Mouse (Mus musculus): ENCODE measurements around the gene 1700028K03Rik. TPM values are rescaled to one million over a fixed set of nuclear protein-coding genes. Genes with fewer than 3 reads are reported as not detected.
A peak's percentile ranks its signal among the peaks of the same experiment; 100 is the strongest.

The 1700028K03Rik gene
- 0.08 and 0.12 TPM in 2 replicates for polyA plus RNA-seq (2014; fragmentation: Nextera tagmentation; extraction: Ambion mirVana)

GRCm38 (mm10) chr5:107534581-107534980, at the start of gene 1700028K03Rik:
Gene 1700028K03Rik, plus strand, starts transcription at chr5:107534709.
- H3K4me3 ChIP-seq (ENCODE audit: low read depth, low read length) = no peak within 1 kb of the TSS
- no peaks in the 10 kb centered on the region for H3K36me3 ChIP-seq (ENCODE audit: control insufficient read depth, insufficient read depth, low read length)
- no peak within 1 kb of the TSS for H3K27ac ChIP-seq (ENCODE audit: low read depth)
- no peak within 1 kb of the TSS for H3K9ac ChIP-seq (ENCODE audit: low read length)
- H3K9me3 ChIP-seq (ENCODE audit: control insufficient read depth, low read length) = no peaks in the 10 kb centered on the region
- H3K4me2 ChIP-seq (ENCODE audit: low read length) = no peak within 1 kb of the TSS
- ATAC-seq (replicated peaks; ENCODE audit: low FRiP score, low TSS enrichment, low read depth) (no peak), DNase-seq (ENCODE audit: low spot score) (no peak)
- no peaks in the 10 kb centered on the region for H3K4me1 ChIP-seq (replicated peaks; ENCODE audit: control insufficient read depth, insufficient read depth, low read length)
- 79% methylated on average over 15 of the region's 15 CpGs for WGBS
- H3K27me3 ChIP-seq (replicated peaks; ENCODE audit: control insufficient read depth, insufficient read depth, low read length) = no peaks in the 10 kb centered on the region

GRCm38 (mm10) chr5:107488996-107489395, 45.5 kb upstream of the 1700028K03Rik start:
- H3K27me3 ChIP-seq (replicated peaks; ENCODE audit: control insufficient read depth, insufficient read depth, low read length) = no peaks in the 10 kb centered on the region
- ATAC-seq (replicated peaks; ENCODE audit: low FRiP score, low TSS enrichment, low read depth) (no peak), DNase-seq (ENCODE audit: low spot score) (no peak)
- H3K9me3 ChIP-seq (ENCODE audit: control insufficient read depth, low read length) = no peaks in the 10 kb centered on the region
- H3K27ac ChIP-seq (ENCODE audit: low read depth) = no peak overlapping the region
- 0 out of 2 replicates have a peak, but pooled peaks cover 5% of the 10 kb centered on the region for H3K36me3 ChIP-seq (ENCODE audit: control insufficient read depth, insufficient read depth, low read length)
- no peak overlapping the region for H3K9ac ChIP-seq (ENCODE audit: low read length)
- no peak overlapping the region for H3K4me2 ChIP-seq (ENCODE audit: low read length)
- WGBS = 55% methylated on average over 4 of the region's 4 CpGs
- H3K4me1 ChIP-seq (replicated peaks; ENCODE audit: control insufficient read depth, insufficient read depth, low read length) = 0 out of 2 replicates have a peak, but pooled peaks cover 4% of the 10 kb centered on the region
- no peak overlapping the region for H3K4me3 ChIP-seq (ENCODE audit: low read depth, low read length)

GRCm38 (mm10) chr5:107491036-107491435, 43.5 kb upstream of the 1700028K03Rik start:
- no peak overlapping the region for H3K4me2 ChIP-seq (ENCODE audit: low read length)
- no peaks in the 10 kb centered on the region for H3K9me3 ChIP-seq (ENCODE audit: control insufficient read depth, low read length)
- DNase-seq (ENCODE audit: low spot score) (no peak), ATAC-seq (replicated peaks; ENCODE audit: low FRiP score, low TSS enrichment, low read depth) (no peak)
- no peak overlapping the region for H3K9ac ChIP-seq (ENCODE audit: low read length)
- H3K27me3 ChIP-seq (replicated peaks; ENCODE audit: control insufficient read depth, insufficient read depth, low read length) = no peaks in the 10 kb centered on the region
- H3K27ac ChIP-seq (ENCODE audit: low read depth) = no peak overlapping the region
- H3K4me3 ChIP-seq (ENCODE audit: low read depth, low read length) = no peak overlapping the region
- 0 out of 2 replicates have a peak, but pooled peaks cover 5% of the 10 kb centered on the region for H3K36me3 ChIP-seq (ENCODE audit: control insufficient read depth, insufficient read depth, low read length)
- 70% methylated on average over 9 of the region's 9 CpGs for WGBS
- H3K4me1 ChIP-seq (replicated peaks; ENCODE audit: control insufficient read depth, insufficient read depth, low read length) = 0 out of 2 replicates have a peak, but pooled peaks cover 4% of the 10 kb centered on the region

GRCm38 (mm10) chr5:107492471-107492870, 42.0 kb upstream of the 1700028K03Rik start:
- no peak overlapping the region for H3K9ac ChIP-seq (ENCODE audit: low read length)
- H3K27ac ChIP-seq (ENCODE audit: low read depth) = no peak overlapping the region
- WGBS = 91% methylated on average over 2 of the region's 2 CpGs
- no peaks in the 10 kb centered on the region for H3K27me3 ChIP-seq (replicated peaks; ENCODE audit: control insufficient read depth, insufficient read depth, low read length)
- H3K36me3 ChIP-seq (ENCODE audit: control insufficient read depth, insufficient read depth, low read length) = 0 out of 2 replicates have a peak, but pooled peaks cover 5% of the 10 kb centered on the region
- no peaks in the 10 kb centered on the region for H3K9me3 ChIP-seq (ENCODE audit: control insufficient read depth, low read length)
- DNase-seq (ENCODE audit: low spot score) (no peak), ATAC-seq (replicated peaks; ENCODE audit: low FRiP score, low TSS enrichment, low read depth) (no peak)
- no peak overlapping the region for H3K4me3 ChIP-seq (ENCODE audit: low read depth, low read length)
- H3K4me2 ChIP-seq (ENCODE audit: low read length) = no peak overlapping the region
- 0 out of 2 replicates have a peak, but pooled peaks cover 4% of the 10 kb centered on the region for H3K4me1 ChIP-seq (replicated peaks; ENCODE audit: control insufficient read depth, insufficient read depth, low read length)

- H3K36me3 ChIP-seq (ENCODE audit: control insufficient read depth, insufficient read depth, low read length) = 0 out of 2 replicates have a peak, but pooled peaks cover 5% of the 10 kb centered on the region
- H3K27ac ChIP-seq (ENCODE audit: low read depth) = no peak overlapping the region
- DNase-seq (ENCODE audit: low spot score) = no peak
- H3K4me2 ChIP-seq (ENCODE audit: low read length) = no peak overlapping the region
- no peak for ATAC-seq (replicated peaks; ENCODE audit: low FRiP score, low TSS enrichment, low read depth)
- no peaks in the 10 kb centered on the region for H3K27me3 ChIP-seq (replicated peaks; ENCODE audit: control insufficient read depth, insufficient read depth, low read length)
- no peaks in the 10 kb centered on the region for H3K4me1 ChIP-seq (replicated peaks; ENCODE audit: control insufficient read depth, insufficient read depth, low read length)
- no peak overlapping the region for H3K4me3 ChIP-seq (ENCODE audit: low read depth, low read length)
- WGBS = 98% methylated on average over 5 of the region's 5 CpGs
- no peaks in the 10 kb centered on the region for H3K9me3 ChIP-seq (ENCODE audit: control insufficient read depth, low read length)
- no peak overlapping the region for H3K9ac ChIP-seq (ENCODE audit: low read length)
These were observed 39.8 kb upstream of the 1700028K03Rik start for GRCm38 (mm10) chr5:107494759-107495158.

- DNase-seq (ENCODE audit: low spot score) (no peak), ATAC-seq (replicated peaks; ENCODE audit: low FRiP score, low TSS enrichment, low read depth) (no peak)
- Histone ChIP-seq H3K36me3 (ENCODE audit: control insufficient read depth, insufficient read depth, low read length) (0 out of 2 replicates have a peak, but pooled peaks cover 5% of the 10 kb centered on the region), H3K27ac (ENCODE audit: low read depth) (no peak overlapping the region), H3K4me3 (ENCODE audit: low read depth, low read length) (no peak overlapping the region), H3K4me2 (ENCODE audit: low read length) (no peak overlapping the region), H3K9me3 (ENCODE audit: control insufficient read depth, low read length) (no peaks in the 10 kb centered on the region), H3K27me3 (replicated peaks; ENCODE audit: control insufficient read depth, insufficient read depth, low read length) (no peaks in the 10 kb centered on the region), H3K9ac (ENCODE audit: low read length) (no peak overlapping the region), H3K4me1 (replicated peaks; ENCODE audit: control insufficient read depth, insufficient read depth, low read length) (no peaks in the 10 kb centered on the region)
- WGBS = 92% methylated on average over 2 of the region's 2 CpGs
These were observed 38.5 kb upstream of the 1700028K03Rik start for GRCm38 (mm10) chr5:107496047-107496446.

GRCm38 (mm10) chr5:107497519-107498501, 36.7 kb upstream of the 1700028K03Rik start:
- Histone ChIP-seq H3K4me1 (replicated peaks; ENCODE audit: control insufficient read depth, insufficient read depth, low read length) (no peaks in the 10 kb centered on the region), H3K4me2 (ENCODE audit: low read length) (no peak overlapping the region), H3K27ac (ENCODE audit: low read depth) (no peak overlapping the region), H3K36me3 (ENCODE audit: control insufficient read depth, insufficient read depth, low read length) (no peaks in the 10 kb centered on the region), H3K4me3 (ENCODE audit: low read depth, low read length) (no peak overlapping the region), H3K9me3 (ENCODE audit: control insufficient read depth, low read length) (no peaks in the 10 kb centered on the region), H3K9ac (ENCODE audit: low read length) (no peak overlapping the region), H3K27me3 (replicated peaks; ENCODE audit: control insufficient read depth, insufficient read depth, low read length) (no peaks in the 10 kb centered on the region)
- DNase-seq (ENCODE audit: low spot score) = no peak
- 71% methylated on average over 10 of the region's 10 CpGs for WGBS
- ATAC-seq (replicated peaks; ENCODE audit: low FRiP score, low TSS enrichment, low read depth) = peak; percentile 62; the same call in 1 of the 2 replicates

- Histone ChIP-seq H3K27me3 (replicated peaks; ENCODE audit: control insufficient read depth, insufficient read depth, low read length) (no peaks in the 10 kb centered on the region), H3K4me1 (replicated peaks; ENCODE audit: control insufficient read depth, insufficient read depth, low read length) (no peaks in the 10 kb centered on the region), H3K36me3 (ENCODE audit: control insufficient read depth, insufficient read depth, low read length) (no peaks in the 10 kb centered on the region), H3K27ac (ENCODE audit: low read depth) (no peak overlapping the region), H3K9ac (ENCODE audit: low read length) (no peak overlapping the region), H3K9me3 (ENCODE audit: control insufficient read depth, low read length) (no peaks in the 10 kb centered on the region), H3K4me3 (ENCODE audit: low read depth, low read length) (0 out of 2 replicates have a peak overlapping the region, but pooled peaks have one; percentile 1), H3K4me2 (ENCODE audit: low read length) (no peak overlapping the region)
- no peak for DNase-seq (ENCODE audit: low spot score)
- ATAC-seq (replicated peaks; ENCODE audit: low FRiP score, low TSS enrichment, low read depth) = no peak
- WGBS = 69% methylated on average over 5 of the region's 5 CpGs
These were observed 35.7 kb upstream of the 1700028K03Rik start for GRCm38 (mm10) chr5:107498806-107499310.
